Mouse (Mus musculus) neural tube, embryonic 11.5 days (tissue): ENCODE measurements around the gene Wfikkn1. TPM values are rescaled to one million over a fixed set of nuclear protein-coding genes. Genes with fewer than 3 reads are reported as not detected.

Experiments
- ATAC-seq: fragments of 200-750 bp; cut with Nextera tagmentation; 2 replicates; pipeline ENCODE4 v1.8.0; 2017; ENCODE audit warnings: moderate number of reproducible peaks, mild to moderate bottlenecking, moderate TSS enrichment, moderate library complexity; ENCODE audit not compliant: insufficient read depth, low FRiP score, low TSS enrichment
- DNase-seq: peaks from one replicate; pipeline ENCODE4 v3.0.0-alpha.2; 2015; ENCODE audit warnings: low spot score
- H3K27ac ChIP-seq: fragments of 300-500 bp; sonication (generic); 2 replicates; pipeline ENCODE4 v1.5.1; 2014; ENCODE audit warnings: low read depth, mild to moderate bottlenecking, low read length
- H3K27me3 ChIP-seq: fragments of 300-500 bp; sonication (generic); 2 replicates; pipeline ENCODE4 v1.6.1; 2014; ENCODE audit warnings: mild to moderate bottlenecking, low read length, mixed read lengths; ENCODE audit not compliant: control insufficient read depth, insufficient read depth
- H3K36me3 ChIP-seq: fragments of 300-500 bp; sonication (generic); 2 replicates; pipeline ENCODE4 v1.6.1; 2014; ENCODE audit warnings: mild to moderate bottlenecking, low read length, moderate library complexity, mixed read lengths; ENCODE audit not compliant: control insufficient read depth, insufficient read depth
- H3K4me1 ChIP-seq: fragments of 300-500 bp; sonication (generic); 2 replicates; pipeline ENCODE4 v1.6.1; 2014; ENCODE audit warnings: low read length, mixed read lengths; ENCODE audit not compliant: control insufficient read depth, insufficient read depth
- H3K4me2 ChIP-seq: fragments of 300-500 bp; sonication (generic); 2 replicates; pipeline ENCODE4 v1.6.1; 2014; ENCODE audit warnings: low read depth, mild to moderate bottlenecking, moderate library complexity
- H3K4me3 ChIP-seq: fragments of 300-500 bp; sonication (generic); 2 replicates; pipeline ENCODE4 v1.5.1; 2014; ENCODE audit warnings: low read depth, low read length
- H3K9ac ChIP-seq: fragments of 300-500 bp; sonication (generic); 2 replicates; pipeline ENCODE4 v1.6.1; 2014; ENCODE audit warnings: mild to moderate bottlenecking, low read length
- H3K9me3 ChIP-seq: fragments of 300-500 bp; sonication (generic); 2 replicates; pipeline ENCODE4 v1.6.1; 2016; ENCODE audit warnings: low read length; ENCODE audit not compliant: control insufficient read depth
- WGBS: fragments of 180-500 bp; shearing (Covaris S2); extraction: QIAGEN DNeasy Blood & Tissue Kit; methylation state at CpG from one replicate; pipeline ENCODE4 v1.1.7; 2014; 5-methylcytosine and 5-hydroxymethylcytosine counted together
- polyA plus RNA-seq: library from polyadenylated mRNA; unstranded; fragments of >200 nt; fragmentation: Nextera tagmentation; extraction: Ambion mirVana; gene quantifications from 2 replicates; pipeline ENCODE4 v1.2.1, GENCODE M21; 2014

Wfikkn1 gene
- polyA plus RNA-seq, 1 experiment from 2014 or later = 1.7 TPM

- peak; percentile 92 for ATAC-seq
- peak; percentile 95 for DNase-seq
- Histone ChIP-seq H3K4me2 (peak within 1 kb of the TSS; percentile 88), H3K27ac (peak within 1 kb of the TSS; percentile 76), H3K4me3 (peak within 1 kb of the TSS; percentile 60), H3K9me3 (no peaks in the 10 kb centered on the region), H3K27me3 (no peaks in the 10 kb centered on the region), H3K36me3 (no peaks in the 10 kb centered on the region; the same call in 1 of the 2 replicates), H3K9ac (peak within 1 kb of the TSS; percentile 84), H3K4me1 (peaks cover 11% of the 10 kb centered on the region)
- WGBS = 4% methylated on average over 65 of the region's 65 CpGs
Observed at GRCm38 (mm10) chr17:25860832-25861703, 19.6 kb downstream of the Wfikkn1 start, which contains the start of gene Wdr90. TSS of gene Wdr90 (minus strand) at chr17:25861501.

- peaks cover 11% of the 10 kb centered on the region for H3K4me1 ChIP-seq
Observed at GRCm38 (mm10) chr17:25860229-25860628, 20.4 kb downstream of the Wfikkn1 start.

GRCm38 (mm10) chr17:25844396-25844901 lies 36.2 kb downstream of the Wfikkn1 start, which contains the start of gene Rhot2:
TSS of gene Rhot2 (minus strand) at chr17:25844851.
- Histone ChIP-seq H3K4me2 (peak within 1 kb of the TSS; percentile 89), H3K9me3 (no peaks in the 10 kb centered on the region), H3K27ac (peak within 1 kb of the TSS; percentile 60), H3K4me3 (peak within 1 kb of the TSS; percentile 93), H3K36me3 (peaks cover 19% of the 10 kb centered on the region), H3K9ac (peak within 1 kb of the TSS; percentile 81), H3K4me1 (peaks cover 8% of the 10 kb centered on the region; the same call in 1 of the 2 replicates), H3K27me3 (no peaks in the 10 kb centered on the region)
- peak; percentile 91 for DNase-seq
- 1% methylated on average over 18 of the region's 21 CpGs for whole genome bisulfite sequencing
- peak; percentile 92 for ATAC-seq

More at GRCm38 (mm10) chr17:25860229-25860628, 20.4 kb downstream of the Wfikkn1 start:
- H3K27ac ChIP-seq = no peak overlapping the region
- H3K36me3 ChIP-seq = no peaks in the 10 kb centered on the region; the same call in 1 of the 2 replicates
- 87% methylated on average over 6 of the region's 6 CpGs for whole genome bisulfite sequencing
- H3K4me2 ChIP-seq = peak overlapping the region; percentile 88
- peak overlapping the region; percentile 84 for H3K9ac ChIP-seq
- no peak for DNase-seq
- no peaks in the 10 kb centered on the region for H3K9me3 ChIP-seq
- ATAC-seq = no peak
- H3K4me3 ChIP-seq = 0 out of 2 replicates have a peak overlapping the region, but pooled peaks have one; percentile 60
- H3K27me3 ChIP-seq = no peaks in the 10 kb centered on the region

GRCm38 (mm10) chr17:25843636-25844395 lies 36.8 kb downstream of the Wfikkn1 start:
- H3K9me3 ChIP-seq = no peaks in the 10 kb centered on the region
- H3K4me1 ChIP-seq = peaks cover 8% of the 10 kb centered on the region; the same call in 1 of the 2 replicates
- H3K36me3 ChIP-seq = peaks cover 23% of the 10 kb centered on the region
- no peaks in the 10 kb centered on the region for H3K27me3 ChIP-seq
- 4% methylated on average over 38 of the region's 38 CpGs for WGBS
- DNase-seq (no peak), ATAC-seq (peak; percentile 11; the same call in 1 of the 2 replicates)
- peak overlapping the region; percentile 81 for H3K9ac ChIP-seq
- peak overlapping the region; percentile 60 for H3K27ac ChIP-seq
- H3K4me2 ChIP-seq = peak overlapping the region; percentile 89
- H3K4me3 ChIP-seq = peak overlapping the region; percentile 93

GRCm38 (mm10) chr17:25843122-25843521 lies 37.5 kb downstream of the Wfikkn1 start:
- ATAC-seq = no peak
- H3K27me3 ChIP-seq = no peaks in the 10 kb centered on the region
- H3K4me1 ChIP-seq = peaks cover 10% of the 10 kb centered on the region
- peaks cover 23% of the 10 kb centered on the region for H3K36me3 ChIP-seq
- WGBS = 94% methylated on average over 4 of the region's 4 CpGs
- H3K9me3 ChIP-seq = no peaks in the 10 kb centered on the region
- DNase-seq = no peak
- peak overlapping the region; percentile 93 for H3K4me3 ChIP-seq
- no peak overlapping the region for H3K27ac ChIP-seq
- H3K4me2 ChIP-seq = peak overlapping the region; percentile 89
- H3K9ac ChIP-seq = no peak overlapping the region; the same call in 1 of the 2 replicates

- H3K4me2 ChIP-seq = no peak overlapping the region
- H3K9ac ChIP-seq = no peak overlapping the region
- no peaks in the 10 kb centered on the region for H3K9me3 ChIP-seq
- DNase-seq (no peak), ATAC-seq (no peak)
- H3K36me3 ChIP-seq = peaks cover 23% of the 10 kb centered on the region
- peaks cover 16% of the 10 kb centered on the region for H3K4me1 ChIP-seq
- no peaks in the 10 kb centered on the region for H3K27me3 ChIP-seq
- no peak overlapping the region for H3K27ac ChIP-seq
- WGBS = 85% methylated on average over 3 of the region's 3 CpGs
- H3K4me3 ChIP-seq = no peak overlapping the region
Observed at GRCm38 (mm10) chr17:25842509-25842908, 38.1 kb downstream of the Wfikkn1 start.

GRCm38 (mm10) chr17:25841117-25841880 lies 39.4 kb downstream of the Wfikkn1 start, which contains the start of gene Gm20683:
TSS of gene Gm20683 (minus strand) at chr17:25841763.
- Histone ChIP-seq H3K4me1 (peaks cover 28% of the 10 kb centered on the region), H3K27ac (no peak within 1 kb of the TSS), H3K36me3 (peaks cover 23% of the 10 kb centered on the region), H3K4me3 (no peak within 1 kb of the TSS), H3K9ac (no peak within 1 kb of the TSS), H3K9me3 (no peaks in the 10 kb centered on the region), H3K27me3 (no peaks in the 10 kb centered on the region), H3K4me2 (no peak within 1 kb of the TSS)
- 93% methylated on average over 22 of the region's 22 CpGs for WGBS
- DNase-seq (no peak), ATAC-seq (no peak)

GRCm38 (mm10) chr17:25840519-25840918 lies 40.1 kb downstream of the Wfikkn1 start:
- Histone ChIP-seq H3K9ac (no peak overlapping the region), H3K27me3 (no peaks in the 10 kb centered on the region), H3K4me1 (peaks cover 30% of the 10 kb centered on the region), H3K36me3 (peaks cover 23% of the 10 kb centered on the region), H3K9me3 (no peaks in the 10 kb centered on the region), H3K27ac (no peak overlapping the region), H3K4me3 (no peak overlapping the region), H3K4me2 (no peak overlapping the region)
- WGBS = 98% methylated on average over 6 of the region's 6 CpGs
- DNase-seq (no peak), ATAC-seq (no peak)
